Mouse (Mus musculus): ENCODE measurements around the gene Dsp. TPM values are rescaled to one million over a fixed set of nuclear protein-coding genes. Genes with fewer than 3 reads are reported as not detected.

The Dsp gene
- total RNA-seq, 1 experiment: 29.4 TPM

GRCm38 (mm10) chr13:38230177-38230821 is 79.2 kb downstream of the Dsp start:
- no peaks in the 10 kb centered on the region for H3K9me3 ChIP-seq (ENCODE audit: control insufficient read depth, insufficient read depth, low read depth, low read length)
- H3K36me3 ChIP-seq (ENCODE audit: control insufficient read depth, insufficient read depth, low read length, poor library complexity, severe bottlenecking): peaks cover 16% of the 10 kb centered on the region
- H3K9ac ChIP-seq (ENCODE audit: insufficient read depth, low read depth, low read length, poor library complexity, severe bottlenecking): no peak overlapping the region
- no peak for TF ChIP-seq HCFC1 (IDR thresholded peaks at IDR 0.05; ENCODE audit: borderline replicate concordance, insufficient read depth, low read length)
- no peak for TF ChIP-seq ZNF384 (IDR thresholded peaks at IDR 0.05; ENCODE audit: low read depth, low read length)
- TF ChIP-seq CHD2 (IDR thresholded peaks at IDR 0.05; ENCODE audit: low read depth, low read length): no peak
- no peak for TF ChIP-seq MAFK (IDR thresholded peaks at IDR 0.05; ENCODE audit: insufficient read depth, low read depth, low read length)
- TF ChIP-seq ZC3H11A (IDR thresholded peaks at IDR 0.05; ENCODE audit: borderline replicate concordance, low read depth, low read length): no peak
- no peak overlapping the region for H3K4me3 ChIP-seq (ENCODE audit: insufficient read depth in 1 of 2, low read depth in 1 of 2, low read length in 2 of 2, poor library complexity in 1 of 2, severe bottlenecking in 1 of 2)
- peaks cover 2 to 5% of the 10 kb centered on the region in 2 experiments; a peak in 2 of 4 replicates for H3K4me1 ChIP-seq (ENCODE audit: control insufficient read depth in 2 of 2, insufficient read depth in 2 of 2, low read length in 2 of 2, poor library complexity in 1 of 2)
- H3K27ac ChIP-seq (ENCODE audit: insufficient read depth, low read depth, low read length, poor library complexity, severe bottlenecking): no peak overlapping the region
- in situ Hi-C loops (cut with MboI; ENCODE audit: low sequenced_read_pairs in 2 of 2, unreplicated experiment in 2 of 2): no loop called here
- DNase-seq (ENCODE audit: low read depth, low spot score): no peak

GRCm38 (mm10) chr13:38232411-38232810 is 81.3 kb downstream of the Dsp start:
- TF ChIP-seq HCFC1 (IDR thresholded peaks at IDR 0.05; ENCODE audit: borderline replicate concordance, insufficient read depth, low read length) (no peak), MAFK (IDR thresholded peaks at IDR 0.05; ENCODE audit: insufficient read depth, low read depth, low read length) (no peak), CHD2 (IDR thresholded peaks at IDR 0.05; ENCODE audit: low read depth, low read length) (no peak), ZNF384 (IDR thresholded peaks at IDR 0.05; ENCODE audit: low read depth, low read length) (no peak), ZC3H11A (IDR thresholded peaks at IDR 0.05; ENCODE audit: borderline replicate concordance, low read depth, low read length) (no peak)

GRCm38 (mm10) chr13:38232856-38233625 is 81.9 kb downstream of the Dsp start:
- H3K27ac ChIP-seq (ENCODE audit: insufficient read depth, low read depth, low read length, poor library complexity, severe bottlenecking): no peak overlapping the region
- H3K4me3 ChIP-seq (ENCODE audit: insufficient read depth in 1 of 2, low read depth in 1 of 2, low read length in 2 of 2, poor library complexity in 1 of 2, severe bottlenecking in 1 of 2): no peak overlapping the region
- in situ Hi-C loops (cut with MboI; ENCODE audit: low sequenced_read_pairs in 2 of 2, unreplicated experiment in 2 of 2): no loop called here
- no peak for DNase-seq (ENCODE audit: low read depth, low spot score)
- H3K9me3 ChIP-seq (ENCODE audit: control insufficient read depth, insufficient read depth, low read depth, low read length): no peaks in the 10 kb centered on the region
- peaks cover 7% of the 10 kb centered on the region for H3K36me3 ChIP-seq (ENCODE audit: control insufficient read depth, insufficient read depth, low read length, poor library complexity, severe bottlenecking)
- H3K9ac ChIP-seq (ENCODE audit: insufficient read depth, low read depth, low read length, poor library complexity, severe bottlenecking): no peak overlapping the region
- H3K4me1 ChIP-seq (ENCODE audit: control insufficient read depth in 2 of 2, insufficient read depth in 2 of 2, low read length in 2 of 2, poor library complexity in 1 of 2): peaks cover 2 to 5% of the 10 kb centered on the region in 2 experiments; a peak in 2 of 4 replicates
- TF ChIP-seq HCFC1 (IDR thresholded peaks at IDR 0.05; ENCODE audit: borderline replicate concordance, insufficient read depth, low read length): no peak
- TF ChIP-seq ZNF384 (IDR thresholded peaks at IDR 0.05; ENCODE audit: low read depth, low read length): no peak
- TF ChIP-seq CHD2 (IDR thresholded peaks at IDR 0.05; ENCODE audit: low read depth, low read length): no peak
- TF ChIP-seq ZC3H11A (IDR thresholded peaks at IDR 0.05; ENCODE audit: borderline replicate concordance, low read depth, low read length): no peak
- TF ChIP-seq MAFK (IDR thresholded peaks at IDR 0.05; ENCODE audit: insufficient read depth, low read depth, low read length): no peak

More at GRCm38 (mm10) chr13:38232411-38232810, 81.3 kb downstream of the Dsp start:
- Histone ChIP-seq H3K9me3 (ENCODE audit: control insufficient read depth, insufficient read depth, low read depth, low read length) (no peaks in the 10 kb centered on the region), H3K9ac (ENCODE audit: insufficient read depth, low read depth, low read length, poor library complexity, severe bottlenecking) (no peak overlapping the region), H3K4me3 (ENCODE audit: insufficient read depth in 1 of 2, low read depth in 1 of 2, low read length in 2 of 2, poor library complexity in 1 of 2, severe bottlenecking in 1 of 2) (no peak overlapping the region), H3K36me3 (ENCODE audit: control insufficient read depth, insufficient read depth, low read length, poor library complexity, severe bottlenecking) (peaks cover 10% of the 10 kb centered on the region), H3K4me1 (ENCODE audit: control insufficient read depth in 2 of 2, insufficient read depth in 2 of 2, low read length in 2 of 2, poor library complexity in 1 of 2) (peaks cover 2 to 5% of the 10 kb centered on the region in 2 experiments; a peak in 2 of 4 replicates), H3K27ac (ENCODE audit: insufficient read depth, low read depth, low read length, poor library complexity, severe bottlenecking) (no peak overlapping the region)
- DNase-seq (ENCODE audit: low read depth, low spot score): no peak
- in situ Hi-C loops (cut with MboI; ENCODE audit: low sequenced_read_pairs in 2 of 2, unreplicated experiment in 2 of 2): no loop called here

- no peak for DNase-seq (ENCODE audit: low read depth, low spot score)
- no peak overlapping the region for H3K4me3 ChIP-seq (ENCODE audit: insufficient read depth in 1 of 2, low read depth in 1 of 2, low read length in 2 of 2, poor library complexity in 1 of 2, severe bottlenecking in 1 of 2)
- H3K27ac ChIP-seq (ENCODE audit: insufficient read depth, low read depth, low read length, poor library complexity, severe bottlenecking): no peak overlapping the region
- TF ChIP-seq MAFK (IDR thresholded peaks at IDR 0.05; ENCODE audit: insufficient read depth, low read depth, low read length) (peak; percentile 51; the same call in 1 of the 2 replicates), ZC3H11A (IDR thresholded peaks at IDR 0.05; ENCODE audit: borderline replicate concordance, low read depth, low read length) (no peak)
- H3K4me1 ChIP-seq (ENCODE audit: control insufficient read depth in 2 of 2, insufficient read depth in 2 of 2, low read length in 2 of 2, poor library complexity in 1 of 2): peaks cover 2 to 5% of the 10 kb centered on the region in 2 experiments; a peak in 2 of 4 replicates
- in situ Hi-C loops (cut with MboI; ENCODE audit: low sequenced_read_pairs in 2 of 2, unreplicated experiment in 2 of 2): no loop called here
- no peaks in the 10 kb centered on the region for H3K9me3 ChIP-seq (ENCODE audit: control insufficient read depth, insufficient read depth, low read depth, low read length)
- H3K36me3 ChIP-seq (ENCODE audit: control insufficient read depth, insufficient read depth, low read length, poor library complexity, severe bottlenecking): no peaks in the 10 kb centered on the region
- H3K9ac ChIP-seq (ENCODE audit: insufficient read depth, low read depth, low read length, poor library complexity, severe bottlenecking): no peak overlapping the region
Measured at GRCm38 (mm10) chr13:38234651-38235050, 83.6 kb downstream of the Dsp start.
